Mouse (Mus musculus): ENCODE results near the gene 1700010I14Rik. TPM values are rescaled to one million over a fixed set of nuclear protein-coding genes. Genes with fewer than 3 reads are reported as not detected.

1700010I14Rik gene
- polyA plus RNA-seq, 1 experiment from 2014 or later: 3.3 TPM

GRCm38 (mm10) chr17:8974823-8975397, 13.2 kb upstream of the 1700010I14Rik start:
- Histone ChIP-seq H3K9ac (no peak overlapping the region), H3K9me3 (replicated peaks) (no peaks in the 10 kb centered on the region), H3K4me3 (replicated peaks) (no peak overlapping the region), H3K27ac (replicated peaks) (no peak overlapping the region), H3K27me3 (no peaks in the 10 kb centered on the region), H3K36me3 (no peaks in the 10 kb centered on the region), H3K4me1 (no peaks in the 10 kb centered on the region), H3K4me2 (replicated peaks) (no peak overlapping the region)
- no peak for ATAC-seq (ENCODE audit: insufficient number of reproducible peaks, low FRiP score, low TSS enrichment, low read depth)
- 38% methylated on average over 6 of the region's 6 CpGs for WGBS

GRCm38 (mm10) chr17:8976745-8977144, 11.4 kb upstream of the 1700010I14Rik start:
- Histone ChIP-seq H3K4me1 (no peaks in the 10 kb centered on the region), H3K4me3 (replicated peaks) (no peak overlapping the region), H3K36me3 (no peaks in the 10 kb centered on the region), H3K27ac (replicated peaks) (no peak overlapping the region), H3K9ac (no peak overlapping the region), H3K4me2 (replicated peaks) (no peak overlapping the region), H3K27me3 (no peaks in the 10 kb centered on the region), H3K9me3 (replicated peaks) (no peaks in the 10 kb centered on the region)
- ATAC-seq (ENCODE audit: insufficient number of reproducible peaks, low FRiP score, low TSS enrichment, low read depth): no peak
- 86% methylated on average over 6 of the region's 6 CpGs for WGBS

GRCm38 (mm10) chr17:8977271-8977670, 10.9 kb upstream of the 1700010I14Rik start:
- H3K36me3 ChIP-seq: no peaks in the 10 kb centered on the region
- no peaks in the 10 kb centered on the region for H3K27me3 ChIP-seq
- no peak overlapping the region for H3K9ac ChIP-seq
- 69% methylated on average over 2 of the region's 2 CpGs for WGBS
- H3K27ac ChIP-seq (replicated peaks): no peak overlapping the region
- no peaks in the 10 kb centered on the region for H3K9me3 ChIP-seq (replicated peaks)
- no peak for ATAC-seq (ENCODE audit: insufficient number of reproducible peaks, low FRiP score, low TSS enrichment, low read depth)
- no peak overlapping the region for H3K4me3 ChIP-seq (replicated peaks)
- H3K4me2 ChIP-seq (replicated peaks): no peak overlapping the region
- no peaks in the 10 kb centered on the region for H3K4me1 ChIP-seq

- H3K4me1 ChIP-seq: peaks cover 6% of the 10 kb centered on the region; the same call in 1 of the 2 replicates
- WGBS: 67% methylated on average over 2 of the region's 2 CpGs
Measured at GRCm38 (mm10) chr17:8983576-8983975, 4.6 kb upstream of the 1700010I14Rik start.

GRCm38 (mm10) chr17:8985714-8986113, 2.4 kb upstream of the 1700010I14Rik start:
- Histone ChIP-seq H3K4me2 (replicated peaks) (no peak overlapping the region), H3K9ac (no peak overlapping the region), H3K36me3 (no peaks in the 10 kb centered on the region), H3K27ac (replicated peaks) (no peak overlapping the region), H3K27me3 (no peaks in the 10 kb centered on the region), H3K9me3 (replicated peaks) (no peaks in the 10 kb centered on the region), H3K4me1 (peaks cover 6% of the 10 kb centered on the region; the same call in 1 of the 2 replicates), H3K4me3 (replicated peaks) (no peak overlapping the region)
- ATAC-seq (ENCODE audit: insufficient number of reproducible peaks, low FRiP score, low TSS enrichment, low read depth): no peak
- 67% methylated on average over 5 of the region's 5 CpGs for WGBS

More at GRCm38 (mm10) chr17:8983576-8983975, 4.6 kb upstream of the 1700010I14Rik start:
- Histone ChIP-seq H3K36me3 (no peaks in the 10 kb centered on the region), H3K4me2 (replicated peaks) (no peak overlapping the region), H3K9ac (no peak overlapping the region), H3K27ac (replicated peaks) (no peak overlapping the region), H3K9me3 (replicated peaks) (no peaks in the 10 kb centered on the region), H3K27me3 (no peaks in the 10 kb centered on the region), H3K4me3 (replicated peaks) (no peak overlapping the region)
- ATAC-seq (ENCODE audit: insufficient number of reproducible peaks, low FRiP score, low TSS enrichment, low read depth): no peak

- Histone ChIP-seq H3K4me2 (replicated peaks) (no peak overlapping the region), H3K9ac (no peak overlapping the region), H3K27me3 (no peaks in the 10 kb centered on the region), H3K36me3 (no peaks in the 10 kb centered on the region), H3K27ac (replicated peaks) (no peak overlapping the region), H3K9me3 (replicated peaks) (no peaks in the 10 kb centered on the region), H3K4me3 (replicated peaks) (no peak overlapping the region), H3K4me1 (peaks cover 6% of the 10 kb centered on the region; the same call in 1 of the 2 replicates)
- WGBS: 75% methylated on average over 2 of the region's 2 CpGs
- no peak for ATAC-seq (ENCODE audit: insufficient number of reproducible peaks, low FRiP score, low TSS enrichment, low read depth)
Measured at GRCm38 (mm10) chr17:8986551-8986950, 1.6 kb upstream of the 1700010I14Rik start.

GRCm38 (mm10) chr17:8987369-8987768, 764 bp upstream of the 1700010I14Rik start:
- 76% methylated on average over 5 of the region's 5 CpGs for WGBS
- Histone ChIP-seq H3K27me3 (no peaks in the 10 kb centered on the region), H3K9me3 (replicated peaks) (no peaks in the 10 kb centered on the region), H3K9ac (no peak overlapping the region), H3K4me3 (replicated peaks) (no peak overlapping the region), H3K27ac (replicated peaks) (no peak overlapping the region), H3K4me1 (peaks cover 6% of the 10 kb centered on the region; the same call in 1 of the 2 replicates), H3K4me2 (replicated peaks) (no peak overlapping the region), H3K36me3 (no peaks in the 10 kb centered on the region)
- no peak for ATAC-seq (ENCODE audit: insufficient number of reproducible peaks, low FRiP score, low TSS enrichment, low read depth)

- no peak overlapping the region for H3K27ac ChIP-seq (replicated peaks)
- H3K9ac ChIP-seq: no peak overlapping the region
- H3K27me3 ChIP-seq: no peaks in the 10 kb centered on the region
- H3K4me3 ChIP-seq (replicated peaks): no peak overlapping the region
- H3K36me3 ChIP-seq: no peaks in the 10 kb centered on the region
- no peak overlapping the region for H3K4me2 ChIP-seq (replicated peaks)
- WGBS: 32% methylated on average over 8 of the region's 8 CpGs
- H3K9me3 ChIP-seq (replicated peaks): no peaks in the 10 kb centered on the region
- peaks cover 6% of the 10 kb centered on the region; the same call in 1 of the 2 replicates for H3K4me1 ChIP-seq
- ATAC-seq (ENCODE audit: insufficient number of reproducible peaks, low FRiP score, low TSS enrichment, low read depth): peak; percentile 29; the same call in 1 of the 2 replicates
Measured at GRCm38 (mm10) chr17:8991160-8991559, 3.0 kb downstream of the 1700010I14Rik start.

GRCm38 (mm10) chr17:8995344-8995743, 7.2 kb downstream of the 1700010I14Rik start:
- 61% methylated on average over 1 of the region's 1 CpGs for WGBS
- no peak overlapping the region for H3K4me3 ChIP-seq (replicated peaks)
- no peak for ATAC-seq (ENCODE audit: insufficient number of reproducible peaks, low FRiP score, low TSS enrichment, low read depth)
- no peaks in the 10 kb centered on the region for H3K9me3 ChIP-seq (replicated peaks)
- no peaks in the 10 kb centered on the region for H3K36me3 ChIP-seq
- no peaks in the 10 kb centered on the region for H3K27me3 ChIP-seq
- no peak overlapping the region for H3K4me2 ChIP-seq (replicated peaks)
- no peak overlapping the region for H3K27ac ChIP-seq (replicated peaks)
- H3K4me1 ChIP-seq: no peaks in the 10 kb centered on the region
- H3K9ac ChIP-seq: no peak overlapping the region

- ATAC-seq (ENCODE audit: insufficient number of reproducible peaks, low FRiP score, low TSS enrichment, low read depth): no peak
Measured at GRCm38 (mm10) chr17:9002438-9002837, 14.3 kb downstream of the 1700010I14Rik start.

GRCm38 (mm10) chr17:9004516-9004915, 16.4 kb downstream of the 1700010I14Rik start:
- Histone ChIP-seq H3K4me3 (replicated peaks) (no peak overlapping the region), H3K4me1 (no peaks in the 10 kb centered on the region), H3K9ac (no peak overlapping the region), H3K36me3 (no peaks in the 10 kb centered on the region), H3K4me2 (replicated peaks) (no peak overlapping the region), H3K9me3 (replicated peaks) (no peaks in the 10 kb centered on the region), H3K27me3 (no peaks in the 10 kb centered on the region), H3K27ac (replicated peaks) (no peak overlapping the region)
- ATAC-seq (ENCODE audit: insufficient number of reproducible peaks, low FRiP score, low TSS enrichment, low read depth): no peak
- 76% methylated on average over 4 of the region's 4 CpGs for WGBS

More at GRCm38 (mm10) chr17:9002438-9002837, 14.3 kb downstream of the 1700010I14Rik start:
- no peaks in the 10 kb centered on the region for H3K9me3 ChIP-seq (replicated peaks)
- no peaks in the 10 kb centered on the region for H3K27me3 ChIP-seq
- H3K4me1 ChIP-seq: no peaks in the 10 kb centered on the region
- H3K4me2 ChIP-seq (replicated peaks): no peak overlapping the region
- H3K4me3 ChIP-seq (replicated peaks): no peak overlapping the region
- no peaks in the 10 kb centered on the region for H3K36me3 ChIP-seq
- no peak overlapping the region for H3K27ac ChIP-seq (replicated peaks)
- no peak overlapping the region for H3K9ac ChIP-seq
- 60% methylated on average over 4 of the region's 4 CpGs for WGBS

All from embryonic facial prominence, embryonic 15.5 days (tissue).